Comparison of ENCODE assay signal across 18 mouse cellular contexts in the genomic region with DNA sequence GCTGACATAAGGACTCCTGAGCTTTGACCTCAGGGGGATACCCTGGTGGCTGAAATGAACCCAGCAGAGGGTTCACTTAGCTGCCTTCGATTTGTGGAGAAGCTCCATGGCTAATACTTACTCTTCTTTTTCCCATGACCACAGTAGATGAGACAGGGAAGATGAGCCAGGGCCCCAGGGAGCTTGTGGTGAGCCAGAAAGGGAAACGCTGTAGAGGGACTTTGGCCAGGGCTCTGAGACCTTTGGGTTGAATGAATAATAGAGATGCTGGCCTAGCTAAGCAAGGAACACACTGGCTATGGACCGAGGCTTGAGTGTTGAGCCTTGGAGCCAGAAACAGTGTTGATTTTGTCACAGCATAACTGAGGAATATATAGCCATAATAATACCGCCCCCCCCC. TPM values are rescaled to one million over a fixed set of nuclear protein-coding genes. Genes with fewer than 3 reads are reported as not detected.
DNase-seq lines count a peak whose midpoint lies in the region; ATAC-seq lines count a peak whose summit lies in the region.
"Had no signal": no experiment of that assay in that cellular context is flagged by ENCODE, and none has a peak within 500 bp of the region (broad histone marks: within the 10 kb centered on the region; RNA-seq: fewer than 3 reads in every experiment).

No protein-coding gene starts in this region.

- H3K4me2 ChIP-seq in kidney, embryonic 14.5 days (replicated peaks; ENCODE audit: low read depth, low read length): no peak overlapping the region; the same call in 1 of the 2 replicates
- peak overlapping the region; percentile 42 for H3K4me2 ChIP-seq in liver, embryonic 12.5 days
- peak overlapping the region; percentile 20; the same call in 1 of the 2 replicates for H3K4me2 ChIP-seq in stomach, embryonic 14.5 days (replicated peaks; ENCODE audit: low read depth, low read length)
- H3K4me2 ChIP-seq: embryonic facial prominence, embryonic 12.5 days; forebrain, embryonic 12.5 days; heart, embryonic 11.5 days; midbrain, embryonic 13.5 days had no signal

- no peak for ATAC-seq in erythroblast, adult 5-6 weeks (replicated peaks; ENCODE audit: low FRiP score, poor library complexity, severe bottlenecking)
- ATAC-seq in kidney, embryonic 14.5 days (ENCODE audit: low FRiP score, low TSS enrichment): no peak; the same call in 1 of the 2 replicates
- 0 out of 2 replicates have a peak, but pooled peaks have one; percentile 31 for ATAC-seq in liver, embryonic 12.5 days
- ATAC-seq in stomach, embryonic 14.5 days (ENCODE audit: insufficient number of reproducible peaks, insufficient read depth, low FRiP score, low read depth): no peak
- ATAC-seq: hindbrain, embryonic 16.5 days; midbrain, embryonic 13.5 days had no signal

- H3K27me3 ChIP-seq in erythroblast, embryonic 14.5 days (ENCODE audit: control insufficient read depth): no peaks in the 10 kb centered on the region
- H3K27me3 ChIP-seq in kidney, embryonic 14.5 days (ENCODE audit: control insufficient read depth, insufficient read depth, low read length): no peaks in the 10 kb centered on the region
- H3K27me3 ChIP-seq in liver, embryonic 12.5 days (replicated peaks): 0 out of 2 replicates have a peak, but pooled peaks cover 3% of the 10 kb centered on the region
- H3K27me3 ChIP-seq in stomach, embryonic 14.5 days (ENCODE audit: control insufficient read depth, insufficient read depth, low read length): no peaks in the 10 kb centered on the region
- H3K27me3 ChIP-seq: embryonic facial prominence, embryonic 12.5 days; midbrain, embryonic 13.5 days had no signal

- H3K27ac ChIP-seq in kidney, embryonic 14.5 days (ENCODE audit: low read depth, low read length): peak overlapping the region; percentile 1; the same call in 1 of the 2 replicates
- peak overlapping the region; percentile 48; the same call in 1 of the 2 replicates for H3K27ac ChIP-seq in liver, embryonic 12.5 days
- no peak overlapping the region; the same call in 1 of the 2 replicates for H3K27ac ChIP-seq in stomach, embryonic 14.5 days (ENCODE audit: low read length)
- H3K27ac ChIP-seq: embryonic facial prominence, embryonic 12.5 days; forebrain, embryonic 12.5 days; midbrain, embryonic 13.5 days had no signal

- no peak for DNase-seq in layer of hippocampus, adult 9-11 months
- DNase-seq in left cerebral cortex, postnatal 25 days (ENCODE audit: low spot score in 2 of 2): no peak
- no peak for DNase-seq in thymus, adult 18-20 months
- DNase-seq: lung, adult 2 months had no signal

- no peak overlapping the region for H3K9ac ChIP-seq in kidney, embryonic 14.5 days (ENCODE audit: low read depth, low read length)
- no peak overlapping the region for H3K9ac ChIP-seq in liver, embryonic 12.5 days
- H3K9ac ChIP-seq in stomach, embryonic 14.5 days (replicated peaks; ENCODE audit: low read depth, low read length): no peak overlapping the region
- H3K9ac ChIP-seq: embryonic facial prominence, embryonic 12.5 days; forebrain, embryonic 12.5 days; midbrain, embryonic 13.5 days had no signal

- H3K36me3 ChIP-seq in erythroblast, embryonic 14.5 days (ENCODE audit: control insufficient read depth): no peaks in the 10 kb centered on the region; the same call in 1 of the 2 replicates
- no peaks in the 10 kb centered on the region for H3K36me3 ChIP-seq in kidney, embryonic 14.5 days (ENCODE audit: control insufficient read depth, insufficient read depth, low read length)
- no peaks in the 10 kb centered on the region for H3K36me3 ChIP-seq in liver, embryonic 12.5 days
- no peaks in the 10 kb centered on the region for H3K36me3 ChIP-seq in stomach, embryonic 14.5 days (ENCODE audit: control insufficient read depth, insufficient read depth, low read length)
- H3K36me3 ChIP-seq: embryonic facial prominence, embryonic 12.5 days; forebrain, embryonic 12.5 days; midbrain, embryonic 13.5 days had no signal

- intact Hi-C loops in left cerebral cortex, postnatal 25 days (cut with DNase I): no loop called here

- H3K4me1 ChIP-seq in erythroblast, embryonic 14.5 days (ENCODE audit: control insufficient read depth): no peaks in the 10 kb centered on the region
- H3K4me1 ChIP-seq in kidney, embryonic 14.5 days (ENCODE audit: control insufficient read depth, insufficient read depth, low read length): peaks cover 4% of the 10 kb centered on the region; the same call in 1 of the 2 replicates
- no peaks in the 10 kb centered on the region for H3K4me1 ChIP-seq in liver, embryonic 12.5 days
- peaks cover 11% of the 10 kb centered on the region; the same call in 1 of the 2 replicates for H3K4me1 ChIP-seq in stomach, embryonic 14.5 days (ENCODE audit: control insufficient read depth, insufficient read depth, low read length)
- H3K4me1 ChIP-seq: forebrain, embryonic 12.5 days had no signal

- H3K9me3 ChIP-seq in erythroblast, embryonic 14.5 days (ENCODE audit: control insufficient read depth, low read length): no peaks in the 10 kb centered on the region
- H3K9me3 ChIP-seq in kidney, embryonic 14.5 days (ENCODE audit: control insufficient read depth, low read length): no peaks in the 10 kb centered on the region
- no peaks in the 10 kb centered on the region for H3K9me3 ChIP-seq in liver, embryonic 12.5 days (replicated peaks)
- no peaks in the 10 kb centered on the region for H3K9me3 ChIP-seq in stomach, embryonic 14.5 days (ENCODE audit: control insufficient read depth, low read depth, low read length)
- H3K9me3 ChIP-seq: embryonic facial prominence, embryonic 12.5 days; forebrain, embryonic 12.5 days; midbrain, embryonic 13.5 days had no signal

- WGBS in kidney, embryonic 14.5 days: 87% methylated on average over 4 of the region's 4 CpGs
- 56% methylated on average over 4 of the region's 4 CpGs for WGBS in liver, embryonic 12.5 days (ENCODE audit: insufficient replicate concordance)
- WGBS in stomach, embryonic 14.5 days: 75% methylated on average over 4 of the region's 4 CpGs

- H3K4me3 ChIP-seq in erythroblast, embryonic 14.5 days (replicated peaks): peak overlapping the region; percentile 12
- no peak overlapping the region for H3K4me3 ChIP-seq in kidney, embryonic 14.5 days (ENCODE audit: low read length)
- H3K4me3 ChIP-seq in liver, embryonic 12.5 days: peak overlapping the region; percentile 32
- no peak overlapping the region for H3K4me3 ChIP-seq in stomach, embryonic 14.5 days (ENCODE audit: low read depth, low read length)
- H3K4me3 ChIP-seq: embryonic facial prominence, embryonic 12.5 days; forebrain, embryonic 12.5 days; midbrain, embryonic 13.5 days had no signal

RNA-seq across cellular contexts. Expression of gene Habp2, which starts 1.5 kb away (rescaled TPM):
- polyA plus RNA-seq in erythroblast, embryonic 14.5 days (2012): 0.41 and 0.44 TPM in 2 replicates
- total RNA-seq in erythroblast, adult 5-6 weeks (2015; ENCODE audit: low replicate concordance): not detected in 2 replicates
- total RNA-seq in erythroblast, adult 5-6 weeks (2017; ENCODE audit: low replicate concordance): not detected in 2 replicates
- polyA plus RNA-seq in kidney, embryonic 14.5 days (2014; fragmentation: Nextera tagmentation; extraction: Ambion mirVana): 12.7 and 20.4 TPM in 2 replicates
- 40.8 and 42.9 TPM in 2 replicates for polyA plus RNA-seq in liver, embryonic 12.5 days (2016; fragmentation: Nextera tagmentation; extraction: Ambion mirVana)
- 30.8 and 36.6 TPM in 2 replicates for polyA plus RNA-seq in stomach, embryonic 14.5 days (2014; fragmentation: Nextera tagmentation; extraction: Ambion mirVana)
- total RNA-seq in left cerebral cortex, postnatal 25 days (2021): not detected
- total RNA-seq: common myeloid progenitor, adult 5-6 weeks; heart, postnatal 25 days; layer of hippocampus, postnatal 14 days; left cerebral cortex, postnatal 36 days had no signal
- polyA plus RNA-seq: embryonic facial prominence, embryonic 12.5 days; forebrain, embryonic 12.5 days; hindbrain, embryonic 16.5 days; lung, adult 2 months had no signal

Comparison
In these comparisons a context has a peak if more than half of its experiments do, and no peak if none do; other contexts are left out.
1. H3K4me3 ChIP-seq: peak in erythroblast, embryonic 14.5 days (single experiment) and liver, embryonic 12.5 days (single experiment); none in kidney, embryonic 14.5 days (single experiment) and stomach, embryonic 14.5 days (single experiment).